Mouse (Mus musculus) erythroblast, embryonic 14.5 days (primary cell): ENCODE data around the gene Egflam.

Experiments
- GATA1 ChIP-seq: IDR thresholded peaks from 2 replicates; pipeline ENCODE4 v1.6.1; 2012; ENCODE audit warnings: low read length, inconsistent platforms, mixed read lengths
- TAL1 ChIP-seq: IDR thresholded peaks from 3 replicates; pipeline ENCODE4 v1.6.1; 2012; ENCODE audit warnings: low read length, inconsistent platforms, mixed read lengths

DNA sequence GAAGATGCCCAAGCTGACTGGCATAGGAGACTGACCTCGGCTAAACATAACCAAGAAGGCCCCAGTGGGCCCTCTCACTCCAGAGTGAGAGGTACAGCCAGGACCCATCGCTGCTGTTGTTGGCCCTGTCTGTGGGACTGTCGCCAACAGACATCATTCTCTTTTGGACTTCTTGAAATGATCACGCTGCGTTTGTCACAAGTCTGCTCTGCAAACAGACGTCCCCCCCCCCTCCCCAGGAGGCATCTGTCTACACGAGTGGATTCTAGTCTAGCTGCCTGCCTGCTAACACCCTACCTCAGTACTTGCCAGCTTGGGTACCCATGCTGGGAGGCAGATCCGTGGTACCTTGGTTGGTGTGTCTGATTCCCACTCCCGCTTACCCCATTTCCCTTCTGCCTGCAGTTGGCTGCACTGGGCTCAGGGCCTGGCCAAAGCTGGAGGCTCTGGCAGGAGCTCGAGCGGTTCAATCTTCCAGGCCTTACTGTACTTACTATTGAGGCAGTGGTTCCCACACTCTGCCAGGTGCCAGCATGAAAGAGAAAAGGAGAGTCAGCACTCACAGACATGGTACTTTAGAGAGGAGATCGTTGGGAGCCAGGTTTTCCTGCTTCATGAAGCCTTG, 173.9 kb downstream of the Egflam start:
- TF ChIP-seq GATA1 (no peak), TAL1 (no peak)
